Mouse (Mus musculus): ENCODE results near the gene Myh6. TPM values are rescaled to one million over a fixed set of nuclear protein-coding genes. Genes with fewer than 3 reads are reported as not detected.

Gene Myh6
- polyA plus RNA-seq, 1 experiment: not detected

DNA sequence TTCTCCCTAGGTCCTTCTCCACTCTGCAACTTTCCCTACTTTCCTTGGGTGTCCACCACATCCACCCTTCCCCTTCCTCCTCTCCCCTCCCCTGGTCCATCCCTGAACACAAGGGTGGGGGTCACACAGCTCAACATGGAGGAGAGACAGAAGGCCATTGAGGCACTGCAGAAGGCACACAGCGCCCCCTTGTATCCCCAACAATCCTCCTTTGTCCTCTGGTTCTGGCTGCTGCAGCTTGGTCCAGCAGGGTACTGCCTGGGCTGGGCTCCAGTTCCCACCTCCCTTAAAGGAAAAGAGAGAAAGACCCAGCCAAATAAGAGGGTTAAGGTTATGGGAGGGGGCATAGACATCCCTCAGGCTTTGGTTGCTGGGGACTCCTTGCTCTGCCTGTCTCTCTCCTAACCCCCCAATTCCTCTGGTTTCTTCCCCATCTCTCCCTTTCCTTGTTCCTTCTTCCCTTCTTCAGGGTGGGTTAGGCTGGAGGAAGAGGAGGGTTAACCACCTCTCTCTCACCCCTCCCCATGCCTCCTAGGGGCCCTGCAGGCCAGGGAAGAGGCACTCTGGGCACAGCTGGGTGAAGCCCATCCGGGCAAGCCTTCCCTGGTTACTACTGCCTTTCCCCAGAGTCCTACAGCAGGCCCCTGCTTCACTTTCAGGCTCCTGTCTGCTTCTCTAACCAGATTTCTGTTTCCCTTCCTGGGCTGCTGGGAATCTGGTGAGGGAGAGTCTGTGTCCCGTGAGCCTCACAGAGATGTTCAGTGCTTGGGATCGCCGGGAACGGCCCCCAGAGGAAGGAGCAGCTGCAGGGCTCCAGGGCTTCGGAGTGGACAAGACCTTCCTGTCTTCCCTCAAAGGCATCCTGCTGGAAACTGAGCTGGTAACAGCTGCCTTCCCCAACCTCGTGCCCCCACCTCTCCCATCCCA is 30.6 kb downstream of the Myh6 start, which contains the start of gene Cmtm5:
Gene Cmtm5 (plus strand): TSS at position 358 of the 927 bp plus-strand sequence.
- H3K27me3 ChIP-seq (ENCODE audit: control insufficient read depth, insufficient read depth, low read length): no peaks in the 10 kb centered on the region
- TF ChIP-seq POLR2A (IDR thresholded peaks at IDR 0.05; ENCODE audit: low read depth, low read length) (no peak), CTCF (IDR thresholded peaks at IDR 0.05; ENCODE audit: extremely low read depth, insufficient read length, insufficient replicate concordance, low read depth, low read length) (no peak)
- H3K36me3 ChIP-seq (ENCODE audit: control insufficient read depth, insufficient read depth, low read length): no peaks in the 10 kb centered on the region
- no peak within 1 kb of the TSS for H3K4me3 ChIP-seq (ENCODE audit: low read depth, low read length)
- no peaks in the 10 kb centered on the region for H3K4me1 ChIP-seq (ENCODE audit: control insufficient read depth, insufficient read depth, insufficient read length, low read length)
- WGBS: 46% methylated on average over 8 of the region's 8 CpGs
- H3K27ac ChIP-seq (ENCODE audit: insufficient read depth, low read depth, low read length): no peak within 1 kb of the TSS

DNA sequence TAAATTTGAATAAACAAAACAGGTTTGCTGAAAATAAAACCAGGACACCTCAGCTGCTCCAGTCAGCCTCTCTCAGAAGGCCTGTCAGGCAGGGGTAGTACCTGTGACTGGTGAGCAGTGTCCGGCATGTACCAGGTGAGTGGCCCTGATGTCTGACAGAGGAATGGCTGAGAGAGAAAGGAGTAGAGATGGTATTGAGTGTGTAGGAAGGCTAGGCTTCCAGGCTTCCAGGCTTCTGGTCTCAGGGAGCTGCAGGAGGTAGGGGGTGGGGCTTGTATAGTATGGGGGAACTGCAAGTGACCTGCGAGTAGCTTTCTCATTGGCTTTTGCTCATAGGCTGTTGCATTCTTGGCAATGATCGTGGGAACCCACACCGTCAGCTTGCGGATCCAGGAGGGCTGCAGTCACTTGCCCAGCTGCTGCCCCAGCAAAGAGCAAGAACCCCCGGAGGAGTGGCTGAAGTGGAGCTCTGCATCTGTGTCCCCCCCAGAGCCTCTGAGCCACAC is 34.0 kb downstream of the Myh6 start, which contains the start of gene Il25:
Gene Il25 (plus strand): TSS at position 51 of the 506 bp plus-strand sequence.
- Histone ChIP-seq H3K27ac (ENCODE audit: insufficient read depth, low read depth, low read length) (no peak within 1 kb of the TSS), H3K36me3 (ENCODE audit: control insufficient read depth, insufficient read depth, low read length) (no peaks in the 10 kb centered on the region), H3K4me1 (ENCODE audit: control insufficient read depth, insufficient read depth, insufficient read length, low read length) (no peaks in the 10 kb centered on the region), H3K27me3 (ENCODE audit: control insufficient read depth, insufficient read depth, low read length) (peaks cover 3% of the 10 kb centered on the region; the same call in 1 of the 2 replicates), H3K4me3 (ENCODE audit: low read depth, low read length) (no peak within 1 kb of the TSS)
- WGBS: 54% methylated on average over 6 of the region's 6 CpGs
- no peak for TF ChIP-seq CTCF (IDR thresholded peaks at IDR 0.05; ENCODE audit: extremely low read depth, insufficient read length, insufficient replicate concordance, low read depth, low read length)
- no peak for TF ChIP-seq POLR2A (IDR thresholded peaks at IDR 0.05; ENCODE audit: low read depth, low read length)

DNA sequence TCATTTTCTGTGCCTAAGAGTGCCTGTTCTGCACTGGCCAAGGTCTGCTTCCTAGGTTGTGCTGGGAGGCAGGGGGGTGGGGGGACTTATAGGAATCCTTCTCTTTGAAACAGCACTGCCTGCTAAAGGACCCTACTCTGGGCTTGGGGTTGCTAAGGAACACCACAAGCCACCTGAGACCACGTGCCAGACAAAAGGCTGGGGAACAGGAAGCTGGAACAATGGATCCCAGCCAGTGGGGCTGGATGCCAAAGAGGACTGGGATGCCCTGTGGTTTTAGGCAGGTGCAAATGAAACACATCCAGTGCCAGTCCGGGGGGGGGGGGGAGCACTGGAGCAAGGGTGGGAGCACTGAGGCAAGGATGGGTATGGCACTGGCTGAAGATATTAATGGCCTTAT is 36.3 kb downstream of the Myh6 start:
- 6% methylated on average over 2 of the region's 2 CpGs for WGBS
- Histone ChIP-seq H3K36me3 (ENCODE audit: control insufficient read depth, insufficient read depth, low read length) (no peaks in the 10 kb centered on the region), H3K4me3 (ENCODE audit: low read depth, low read length) (no peak overlapping the region), H3K27me3 (ENCODE audit: control insufficient read depth, insufficient read depth, low read length) (peaks cover 24% of the 10 kb centered on the region), H3K27ac (ENCODE audit: insufficient read depth, low read depth, low read length) (no peak overlapping the region), H3K4me1 (ENCODE audit: control insufficient read depth, insufficient read depth, insufficient read length, low read length) (peaks cover 6% of the 10 kb centered on the region; the same call in 1 of the 2 replicates)
- TF ChIP-seq POLR2A (IDR thresholded peaks at IDR 0.05; ENCODE audit: low read depth, low read length): no peak
- no peak for TF ChIP-seq CTCF (IDR thresholded peaks at IDR 0.05; ENCODE audit: extremely low read depth, insufficient read length, insufficient replicate concordance, low read depth, low read length)

DNA sequence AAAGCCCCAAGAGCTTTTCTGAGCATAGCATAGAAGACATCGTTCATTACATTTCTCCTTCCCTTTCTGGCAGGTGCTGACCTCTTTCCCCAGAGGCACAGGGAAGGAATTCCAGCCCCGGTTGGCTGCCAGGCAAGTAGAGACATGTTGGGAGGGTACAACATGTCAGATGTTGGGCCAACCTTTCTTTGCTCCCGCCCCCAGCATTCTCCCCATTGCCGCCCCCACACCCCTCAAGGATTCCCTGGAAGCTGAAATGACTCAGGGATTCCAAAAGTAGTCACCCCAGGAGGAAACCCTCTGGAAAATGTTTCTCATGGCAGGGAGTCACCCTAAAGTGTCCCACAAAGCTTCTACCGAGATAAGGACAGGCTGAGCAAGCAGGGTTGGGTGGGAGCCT is 36.9 kb downstream of the Myh6 start:
- WGBS: 59% methylated on average over 5 of the region's 5 CpGs
- no peak overlapping the region for H3K27ac ChIP-seq (ENCODE audit: insufficient read depth, low read depth, low read length)
- peaks cover 8% of the 10 kb centered on the region; the same call in 1 of the 2 replicates for H3K4me1 ChIP-seq (ENCODE audit: control insufficient read depth, insufficient read depth, insufficient read length, low read length)
- H3K4me3 ChIP-seq (ENCODE audit: low read depth, low read length): no peak overlapping the region
- no peaks in the 10 kb centered on the region for H3K36me3 ChIP-seq (ENCODE audit: control insufficient read depth, insufficient read depth, low read length)
- H3K27me3 ChIP-seq (ENCODE audit: control insufficient read depth, insufficient read depth, low read length): peaks cover 26% of the 10 kb centered on the region
- TF ChIP-seq POLR2A (IDR thresholded peaks at IDR 0.05; ENCODE audit: low read depth, low read length): no peak
- TF ChIP-seq CTCF (IDR thresholded peaks at IDR 0.05; ENCODE audit: extremely low read depth, insufficient read length, insufficient replicate concordance, low read depth, low read length): no peak

DNA sequence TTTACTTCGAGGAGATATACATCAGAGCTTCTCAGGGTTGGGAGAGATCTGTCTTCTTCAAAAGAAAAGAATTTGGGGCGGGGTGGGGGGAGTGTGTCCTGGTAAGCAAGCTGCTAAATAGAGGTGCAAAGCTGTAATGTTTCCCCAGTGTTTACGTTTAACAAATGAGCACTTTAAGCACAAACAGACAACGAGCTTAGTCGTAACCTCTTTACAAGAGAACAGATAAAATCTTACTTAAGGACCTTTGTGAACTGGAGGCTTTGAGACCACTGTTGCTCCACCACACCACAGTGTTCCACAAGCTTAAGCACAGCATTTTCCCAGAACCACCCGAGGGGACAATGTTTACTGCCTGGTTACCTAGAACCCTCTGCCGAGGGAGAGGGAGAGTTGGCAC is 39.4 kb downstream of the Myh6 start:
- TF ChIP-seq CTCF (IDR thresholded peaks at IDR 0.05; ENCODE audit: extremely low read depth, insufficient read length, insufficient replicate concordance, low read depth, low read length): no peak
- no peak for TF ChIP-seq POLR2A (IDR thresholded peaks at IDR 0.05; ENCODE audit: low read depth, low read length)
- H3K4me1 ChIP-seq (ENCODE audit: control insufficient read depth, insufficient read depth, insufficient read length, low read length): peaks cover 8% of the 10 kb centered on the region; the same call in 1 of the 2 replicates
- no peaks in the 10 kb centered on the region for H3K36me3 ChIP-seq (ENCODE audit: control insufficient read depth, insufficient read depth, low read length)
- peaks cover 26% of the 10 kb centered on the region for H3K27me3 ChIP-seq (ENCODE audit: control insufficient read depth, insufficient read depth, low read length)
- H3K4me3 ChIP-seq (ENCODE audit: low read depth, low read length): no peak overlapping the region
- peak overlapping the region; percentile 25; the same call in 1 of the 2 replicates for H3K27ac ChIP-seq (ENCODE audit: insufficient read depth, low read depth, low read length)
- 48% methylated on average over 7 of the region's 7 CpGs for WGBS

DNA sequence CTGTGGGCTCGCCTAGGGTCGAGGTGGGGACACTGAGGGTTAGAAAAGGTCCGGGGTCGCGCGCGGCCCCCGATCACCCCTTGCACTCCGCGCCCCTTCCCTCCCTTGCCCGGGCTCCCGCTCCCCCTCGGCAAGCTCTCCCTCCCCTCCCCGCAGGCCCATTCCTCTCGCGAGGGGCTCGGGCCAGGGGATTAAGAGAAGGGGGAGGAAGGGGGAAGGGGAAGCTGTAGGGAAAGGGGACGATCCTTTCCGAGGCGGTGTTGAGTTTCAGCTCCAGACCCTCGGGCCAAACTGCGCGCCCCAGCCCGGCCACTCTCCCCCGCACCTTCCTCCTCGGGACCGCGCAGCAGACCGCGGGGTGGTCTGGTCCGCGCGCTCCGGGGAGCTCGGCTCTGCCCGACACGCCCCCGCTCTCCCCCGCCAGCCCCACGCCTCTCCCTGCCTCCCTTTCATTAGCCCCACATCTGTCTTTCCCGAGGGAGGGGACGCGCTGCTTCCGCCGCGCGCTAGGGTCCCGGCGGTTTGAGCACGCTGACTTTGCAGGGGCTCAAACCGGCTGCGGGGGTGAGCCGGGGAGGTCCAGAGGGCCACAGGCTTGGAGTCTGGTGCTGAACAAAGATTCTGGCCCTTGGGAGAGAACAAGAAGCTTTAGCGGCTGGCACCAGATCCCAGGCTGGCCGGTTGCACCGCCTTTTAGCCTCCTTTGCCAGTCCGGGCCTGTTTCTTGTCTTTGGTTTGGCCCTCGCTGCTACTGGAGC is 40.1 kb downstream of the Myh6 start:
- Histone ChIP-seq H3K27me3 (ENCODE audit: control insufficient read depth, insufficient read depth, low read length) (peaks cover 26% of the 10 kb centered on the region), H3K4me3 (ENCODE audit: low read depth, low read length) (peak overlapping the region; percentile 57), H3K27ac (ENCODE audit: insufficient read depth, low read depth, low read length) (peak overlapping the region; percentile 49; the same call in 1 of the 2 replicates), H3K4me1 (ENCODE audit: control insufficient read depth, insufficient read depth, insufficient read length, low read length) (peaks cover 8% of the 10 kb centered on the region; the same call in 1 of the 2 replicates), H3K36me3 (ENCODE audit: control insufficient read depth, insufficient read depth, low read length) (no peaks in the 10 kb centered on the region)
- no peak for TF ChIP-seq CTCF (IDR thresholded peaks at IDR 0.05; ENCODE audit: extremely low read depth, insufficient read length, insufficient replicate concordance, low read depth, low read length)
- no peak for TF ChIP-seq POLR2A (IDR thresholded peaks at IDR 0.05; ENCODE audit: low read depth, low read length)
- WGBS: 3% methylated on average over 57 of the region's 58 CpGs

All from small intestine, adult 2 months (tissue).